Mouse (Mus musculus): ENCODE measurements around the gene Dync2li1.

GRCm38 (mm10) chr17:84615811-84616210 is 10.5 kb upstream of the Dync2li1 start:
- TF ChIP-seq CTCF (IDR thresholded peaks at IDR 0.05; ENCODE audit: insufficient read depth, low read depth, low read length) (no peak), POLR2A (IDR thresholded peaks at IDR 0.05; ENCODE audit: insufficient read depth, low read depth, low read length) (no peak)

Data from olfactory bulb, adult 2 months (tissue).